Mouse (Mus musculus) left cerebral cortex, postnatal 14 days (tissue): ENCODE results near the gene D17Wsu92e. TPM values are rescaled to one million over a fixed set of nuclear protein-coding genes. Genes with fewer than 3 reads are reported as not detected.

Source experiments
- DNase-seq, 2 experiments: peaks; one replicate each; pipeline ENCODE4 v3.0.0; 2021 to 2022; ENCODE audit warnings: low spot score in 2 of 2, mixed read lengths in 1 of 2
- intact Hi-C: fragments of 180-260 bp; cut with DNase I; formaldehyde crosslinking; loops from one replicate; pipeline ENCODE4 v1.15.1; 2025
- total RNA-seq, 2 experiments: library from RNA; stranded (reverse); gene quantifications; 2 replicates each; pipeline ENCODE4 v1.2.3; 2021

Gene D17Wsu92e
- total RNA-seq, 2 experiments from 2014 or later = 136 to 137 TPM

DNA sequence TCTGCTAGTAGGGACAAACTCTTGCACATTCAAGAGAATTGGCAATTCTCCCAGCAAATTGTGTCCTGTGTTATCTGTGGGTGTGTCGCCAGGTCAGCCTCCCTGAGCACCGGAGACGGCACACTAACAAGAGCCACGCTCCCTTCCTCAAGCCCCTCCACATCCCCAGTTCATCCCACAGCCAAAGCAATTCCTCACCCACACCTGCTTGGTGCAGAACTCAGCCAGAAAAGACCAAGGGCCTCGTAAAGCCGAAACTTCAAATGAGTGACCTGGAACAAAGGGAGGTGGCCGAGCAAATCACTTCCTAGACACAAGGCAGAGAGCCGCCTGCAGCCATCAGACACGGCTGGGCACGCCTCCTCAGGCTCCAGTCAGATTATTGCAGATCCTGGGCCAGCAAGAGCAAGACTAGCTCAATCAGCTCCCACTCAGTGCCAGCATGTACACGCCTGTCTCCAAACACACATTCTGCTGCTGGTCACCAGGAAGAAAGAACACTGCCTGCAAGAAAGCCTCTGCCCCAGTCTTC lies 23.0 kb downstream of the D17Wsu92e start:
- intact Hi-C loops = no loop called here
- no peak for DNase-seq

DNA sequence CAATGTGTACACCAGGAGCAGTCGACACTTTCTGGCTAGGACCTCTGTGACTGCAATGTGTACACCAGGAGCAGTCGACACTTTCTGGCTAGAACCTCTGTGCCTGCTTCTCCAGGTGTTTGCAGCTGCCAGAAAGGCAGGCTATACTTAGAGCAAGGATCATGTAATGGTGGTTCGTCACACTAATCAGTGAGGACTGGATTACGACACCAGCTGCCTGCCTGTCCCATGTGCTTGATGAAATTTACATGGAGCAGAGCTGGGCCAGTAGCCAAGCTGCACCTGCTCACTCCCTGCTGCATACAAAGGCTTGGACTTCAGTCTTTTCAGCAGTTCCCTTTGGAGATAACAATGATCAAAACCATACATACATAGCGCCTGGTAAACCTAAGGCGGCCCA lies 23.7 kb downstream of the D17Wsu92e start:
- peak; percentile 34 to 61 for DNase-seq
- intact Hi-C loops = no loop called here

DNA sequence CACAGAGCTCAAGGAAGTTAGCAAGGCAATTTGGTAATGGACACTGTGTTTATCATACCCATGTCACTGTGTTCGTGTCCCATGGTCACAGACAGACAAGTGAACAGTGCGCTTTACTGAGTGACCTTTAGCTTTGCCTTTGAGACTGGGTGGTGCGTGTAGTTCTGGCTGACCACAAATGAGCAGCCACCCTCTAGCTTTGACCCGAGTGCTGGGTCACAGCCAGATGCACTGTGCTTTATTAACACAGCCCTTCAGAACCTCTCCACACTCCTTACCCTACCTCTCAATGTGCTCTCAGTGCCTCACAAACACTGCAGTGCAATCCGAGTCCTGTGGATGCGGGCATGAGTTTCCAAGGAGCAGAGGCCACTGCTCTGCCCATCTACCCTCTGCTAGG lies 27.3 kb downstream of the D17Wsu92e start:
- no peak for DNase-seq
- intact Hi-C loops = no loop called here

DNA sequence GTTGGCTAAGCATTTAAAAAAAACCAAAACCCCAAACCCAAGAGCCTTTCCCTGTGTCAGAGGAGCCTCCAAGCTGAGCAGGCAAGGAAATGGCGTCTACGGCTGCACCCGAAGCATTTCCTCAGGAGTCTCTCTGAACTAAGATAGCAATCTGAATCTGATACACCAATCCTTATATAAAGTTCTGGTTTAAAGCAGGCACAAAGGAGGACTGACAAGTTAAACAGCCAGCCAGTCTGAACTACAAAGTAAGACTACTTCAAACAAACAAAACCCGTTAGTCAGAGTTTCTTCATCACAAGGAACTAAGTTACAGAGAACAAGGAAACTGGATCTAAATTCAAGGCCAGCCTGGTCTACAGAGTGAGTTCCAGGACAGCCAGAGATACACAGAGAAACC lies 27.9 kb downstream of the D17Wsu92e start:
- intact Hi-C loops = no loop called here
- DNase-seq = no peak

DNA sequence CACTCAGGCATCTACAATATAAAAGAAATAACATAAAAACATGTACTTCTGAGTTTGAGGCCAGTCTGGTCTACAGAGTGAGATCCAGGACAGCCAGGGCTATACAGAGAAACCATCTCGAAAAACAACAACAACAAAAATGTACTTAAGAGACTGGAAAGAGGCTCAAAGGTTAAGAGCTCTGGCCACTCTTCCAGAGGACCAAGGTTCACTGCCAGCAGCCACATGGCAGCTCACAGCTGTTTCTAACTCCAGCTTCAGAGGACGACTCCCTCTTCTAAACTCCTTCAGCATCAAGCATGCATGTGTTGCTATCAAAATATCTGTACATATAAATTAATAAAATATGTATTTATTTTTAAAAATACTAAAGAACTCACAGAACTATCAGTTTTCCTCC lies 28.9 kb downstream of the D17Wsu92e start:
- no peak for DNase-seq
- intact Hi-C loops = no loop called here

DNA sequence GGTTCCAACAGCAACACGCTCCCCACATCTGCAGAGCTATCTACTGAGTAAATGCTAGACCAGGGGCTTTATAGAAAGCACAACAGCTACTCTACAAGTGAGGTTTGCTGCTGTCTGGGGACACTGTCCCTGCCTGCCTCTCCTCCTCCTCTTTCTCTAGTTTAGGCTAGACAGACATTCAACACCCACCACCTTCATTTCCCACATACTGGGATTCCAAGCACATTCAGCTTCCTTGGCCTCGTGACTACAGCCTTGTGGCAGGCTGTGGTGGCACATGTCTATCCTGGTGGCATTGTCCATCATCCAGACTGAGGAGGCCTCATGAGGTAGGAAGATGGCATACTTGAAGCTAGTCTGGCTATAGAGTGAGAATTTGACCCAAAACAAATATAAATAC lies 29.5 kb downstream of the D17Wsu92e start:
- intact Hi-C loops = no loop called here
- DNase-seq = peak in 1 of 2 experiments; percentile 47

DNA sequence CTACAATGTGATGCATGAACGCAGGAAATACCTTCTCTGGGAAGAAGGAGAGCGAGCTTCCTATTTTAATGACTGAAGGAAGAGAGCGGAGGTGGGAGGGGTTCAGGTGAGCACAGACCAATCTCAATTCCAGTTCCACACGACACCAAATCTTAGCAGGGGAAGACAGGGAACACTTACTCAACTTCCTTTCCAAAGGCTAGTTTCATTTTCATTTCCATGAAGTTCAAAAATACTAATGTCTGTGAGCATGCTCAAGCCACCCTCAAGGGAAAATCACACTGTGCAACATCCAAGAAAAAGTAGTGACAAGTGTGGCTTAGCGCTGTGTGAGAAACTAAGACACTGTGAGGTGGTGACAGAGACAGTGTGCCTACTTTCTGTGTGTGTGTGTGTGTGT lies 30.4 kb downstream of the D17Wsu92e start:
- intact Hi-C loops = no loop called here
- DNase-seq = no peak

DNA sequence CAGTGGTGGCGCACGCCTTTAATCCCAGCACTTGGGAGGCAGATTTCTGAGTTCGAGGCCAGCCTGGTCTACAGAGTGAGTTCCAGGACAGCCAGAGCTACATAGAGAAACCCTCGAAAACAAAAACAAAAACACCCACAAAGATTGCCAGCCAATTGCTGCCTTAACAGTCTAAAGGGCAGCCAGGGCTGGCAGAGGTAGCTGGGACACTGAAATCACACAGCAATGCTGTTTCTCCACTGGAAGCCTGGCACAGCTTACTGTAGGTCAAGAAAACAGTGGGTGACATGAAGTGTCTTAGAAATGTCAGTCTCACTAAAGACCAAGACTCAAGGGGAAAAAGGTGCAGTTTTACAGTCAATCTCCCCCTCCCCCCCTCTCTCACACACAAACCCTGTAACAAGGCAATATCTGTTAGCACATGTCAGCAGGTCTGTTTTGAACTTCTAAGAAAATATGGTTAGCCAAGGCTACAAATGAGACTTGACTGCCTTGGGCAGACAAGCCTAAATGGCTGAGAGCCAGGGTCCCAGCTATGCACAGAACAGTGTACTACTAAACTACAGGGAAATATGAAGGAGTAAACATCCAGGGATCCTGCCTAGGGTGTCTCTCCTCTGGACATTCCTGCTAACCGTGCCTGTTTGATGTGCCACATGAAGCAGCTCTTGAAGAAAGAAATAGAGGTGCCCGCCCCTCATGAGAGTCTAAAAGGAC lies 31.8 kb downstream of the D17Wsu92e start:
- DNase-seq = no peak
- intact Hi-C loops = no loop called here

DNA sequence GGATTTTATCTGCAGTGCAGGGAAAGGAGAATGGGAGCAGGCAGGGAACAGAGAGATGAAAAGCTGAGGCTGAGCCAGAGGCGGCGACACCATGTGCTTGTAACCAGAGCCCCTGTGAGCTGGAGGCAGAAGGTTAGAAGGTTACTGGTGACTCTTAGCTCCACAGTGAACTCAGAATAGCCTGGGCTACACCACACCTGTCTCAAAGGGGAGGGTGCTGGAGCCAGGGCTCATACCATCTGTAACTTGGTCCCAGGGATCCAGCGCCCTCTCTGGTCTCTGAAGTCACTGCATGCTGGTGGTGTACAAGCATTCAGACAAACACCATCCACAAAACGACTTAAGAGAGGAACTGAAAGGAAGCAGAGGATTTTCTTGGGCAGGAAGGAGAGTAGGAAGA lies 36.9 kb downstream of the D17Wsu92e start:
- intact Hi-C loops = no loop called here
- no peak for DNase-seq

DNA sequence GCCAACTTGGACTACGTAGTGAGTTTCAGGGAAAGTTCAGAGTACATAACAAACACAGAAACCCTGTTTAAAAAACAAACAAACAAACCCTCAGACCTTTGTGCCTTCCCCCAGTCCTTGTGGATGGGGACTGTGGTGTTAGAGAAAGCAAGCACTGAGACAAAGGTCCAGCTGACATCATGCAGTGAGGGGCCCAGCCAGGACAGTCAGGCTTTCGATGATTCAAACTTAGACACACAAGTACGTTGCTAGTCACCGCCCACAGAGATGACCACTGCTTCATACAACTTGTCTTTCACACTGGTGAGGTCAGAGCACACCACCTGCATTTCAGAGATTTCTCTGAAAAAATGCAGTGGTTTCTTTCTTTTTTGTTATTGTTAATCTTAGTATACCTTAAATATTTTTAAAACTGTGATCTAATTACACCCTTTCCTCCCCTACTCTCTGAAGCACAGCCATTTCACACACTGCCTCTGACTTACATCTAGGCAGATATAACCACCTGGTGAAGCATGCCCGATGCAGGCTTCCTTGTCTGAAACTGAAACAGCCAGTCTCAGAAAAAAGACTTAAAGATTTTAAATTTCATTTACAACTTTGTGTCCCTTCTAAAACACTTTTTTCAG lies 39.3 kb downstream of the D17Wsu92e start:
- DNase-seq = no peak
- intact Hi-C loops = no loop called here

DNA sequence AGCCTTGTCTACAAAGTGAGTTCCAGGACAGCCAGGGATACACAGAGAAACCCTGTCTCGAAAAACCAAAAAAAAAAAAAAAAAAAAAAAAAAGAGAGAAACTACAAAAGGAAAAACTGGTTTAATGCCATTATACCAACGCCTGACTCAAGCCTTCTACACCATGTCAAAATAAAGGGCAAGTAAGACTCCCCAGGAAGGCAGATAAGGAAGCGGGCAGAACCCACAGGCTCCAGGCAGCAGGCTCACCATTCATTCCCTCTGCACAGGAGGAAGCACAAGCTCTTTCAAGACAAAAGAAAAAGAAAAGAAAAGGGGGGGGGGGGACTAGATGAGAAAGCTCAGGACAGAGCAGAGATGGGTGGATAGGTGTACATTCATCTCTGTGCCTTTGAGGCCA lies 40.7 kb downstream of the D17Wsu92e start:
- DNase-seq = no peak
- intact Hi-C loops = no loop called here

DNA sequence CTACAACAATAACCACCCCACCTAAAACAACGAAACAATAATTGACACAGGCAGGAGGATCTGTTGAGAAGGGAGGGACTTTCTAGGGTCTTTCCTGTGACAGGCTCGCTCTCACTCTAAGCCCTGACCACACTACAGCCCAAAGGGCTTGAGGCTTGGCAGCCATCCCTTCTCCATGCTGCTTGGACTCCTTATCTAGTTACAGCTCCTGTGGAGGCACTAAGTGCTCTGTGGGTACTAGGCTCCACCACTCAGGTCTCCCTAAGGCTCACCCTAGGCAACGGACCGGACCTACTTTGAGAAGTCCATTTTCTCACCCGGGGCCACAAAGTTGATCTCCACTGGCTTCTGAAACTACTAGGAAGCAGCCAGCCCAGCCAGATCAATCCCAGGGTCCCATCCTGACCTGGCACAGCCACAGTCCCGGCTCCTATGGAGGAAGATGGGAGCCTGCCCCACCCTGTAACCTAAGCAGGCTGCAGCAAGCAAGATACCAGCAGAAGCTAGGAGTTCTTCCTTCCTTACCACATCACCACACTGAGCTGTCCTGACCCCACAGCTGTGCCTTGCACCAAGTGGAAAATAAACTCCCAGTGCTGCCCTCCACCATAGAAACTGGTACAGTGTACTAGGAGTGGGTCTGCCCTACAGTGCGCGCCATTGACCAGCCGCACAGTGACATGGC lies 41.6 kb downstream of the D17Wsu92e start:
- DNase-seq = no peak
- intact Hi-C loops = no loop called here

DNA sequence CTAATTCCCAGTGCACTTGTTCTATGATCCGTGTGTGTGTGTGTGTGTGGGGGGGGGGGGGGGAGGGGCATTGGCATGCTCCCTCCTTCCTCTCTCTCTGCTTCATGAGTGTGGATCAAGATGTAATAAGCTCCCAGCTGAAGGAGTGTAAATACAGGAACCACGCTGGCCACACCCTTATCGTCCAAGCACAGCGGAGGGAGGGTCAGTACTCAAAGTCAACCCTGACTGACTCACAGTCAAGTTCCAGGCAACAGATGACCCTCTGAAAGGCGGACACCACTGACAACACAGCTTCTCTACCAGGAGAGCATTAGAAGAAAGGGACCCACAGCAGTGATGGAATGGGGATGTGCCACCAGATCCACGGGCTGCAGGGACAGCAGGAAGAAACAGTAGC lies 42.6 kb downstream of the D17Wsu92e start:
- no peak for DNase-seq
- intact Hi-C loops = no loop called here

DNA sequence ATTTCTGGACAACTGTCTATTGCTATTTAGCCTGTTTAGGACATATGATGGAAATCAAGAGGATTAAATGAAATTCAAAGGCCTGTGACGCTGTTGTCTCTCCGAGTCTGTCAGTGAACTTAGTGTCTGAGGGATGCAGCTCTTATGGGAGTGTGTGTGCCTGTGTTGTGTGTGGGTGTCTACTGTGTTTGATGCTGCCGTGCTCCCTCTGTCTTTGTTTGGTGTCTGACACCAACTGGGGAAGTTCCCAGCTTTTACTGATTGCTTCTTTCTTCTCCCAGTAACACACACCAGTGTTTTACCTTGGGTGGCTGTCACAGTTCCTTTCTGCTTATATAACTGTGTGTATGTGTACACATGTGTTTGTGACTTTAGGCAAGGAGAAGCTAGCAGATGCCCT lies 46.2 kb downstream of the D17Wsu92e start:
- DNase-seq = no peak
- intact Hi-C loops = no loop called here

DNA sequence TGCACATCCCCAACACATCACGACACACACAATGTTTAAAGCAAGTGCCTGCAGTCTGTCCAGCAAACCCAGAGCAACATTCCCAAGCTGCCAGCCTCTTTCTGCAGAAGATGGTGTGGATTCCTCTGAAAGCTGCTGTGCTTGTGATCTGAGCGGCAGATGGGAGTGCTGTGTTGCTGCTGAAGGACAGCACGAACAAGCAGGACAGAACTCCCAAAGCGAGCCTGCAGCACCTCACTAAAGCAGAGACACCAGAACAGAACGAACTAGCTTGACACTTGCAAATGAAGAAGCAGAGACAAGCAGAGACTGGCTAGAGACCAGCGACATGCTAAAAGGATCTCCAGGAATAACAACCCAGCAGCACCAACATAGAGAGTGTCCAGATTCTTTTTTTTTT lies 48.8 kb downstream of the D17Wsu92e start:
- peak in 1 of 2 experiments; percentile 27 for DNase-seq
- intact Hi-C loops = no loop called here

DNA sequence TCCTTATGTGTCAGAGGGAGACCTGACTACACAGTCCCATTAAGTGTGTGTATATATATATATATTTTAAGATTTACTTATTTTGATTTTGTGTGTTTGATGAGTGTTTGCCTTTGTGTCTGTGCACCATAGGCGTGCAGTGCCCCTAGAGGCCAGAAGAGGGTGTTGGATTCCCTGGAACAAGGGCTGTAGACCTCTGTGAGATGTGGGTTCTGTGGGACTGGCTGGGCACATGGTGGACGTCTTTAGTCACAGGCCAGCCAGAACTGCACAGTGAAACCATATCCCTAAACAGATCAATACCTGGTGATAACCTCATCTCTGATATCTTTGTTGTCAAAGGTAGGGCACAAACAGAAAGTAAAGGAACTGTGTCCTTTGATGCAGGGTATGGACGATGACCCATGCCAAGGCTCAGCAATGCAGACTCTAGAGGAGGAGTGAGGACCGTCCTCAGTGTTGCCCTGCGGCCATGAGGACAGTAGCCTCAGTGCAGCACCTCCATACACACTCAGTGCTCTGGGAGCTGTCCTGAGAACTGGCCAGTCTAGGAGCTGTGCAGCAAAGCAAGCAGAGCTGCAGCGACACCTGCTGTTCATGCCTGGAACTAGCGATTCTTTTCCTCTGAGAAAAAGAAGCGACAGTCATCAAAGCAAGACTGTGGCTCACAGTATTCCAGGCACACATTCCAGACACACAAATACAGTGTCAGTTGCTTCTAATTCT lies 51.5 kb downstream of the D17Wsu92e start:
- intact Hi-C loops = loop anchor here (10.0 kb wide), 1 partner anchor 204 kb away; the partner anchor contains the start of gene AI413582
- DNase-seq = peak; percentile 79 to 87

DNA sequence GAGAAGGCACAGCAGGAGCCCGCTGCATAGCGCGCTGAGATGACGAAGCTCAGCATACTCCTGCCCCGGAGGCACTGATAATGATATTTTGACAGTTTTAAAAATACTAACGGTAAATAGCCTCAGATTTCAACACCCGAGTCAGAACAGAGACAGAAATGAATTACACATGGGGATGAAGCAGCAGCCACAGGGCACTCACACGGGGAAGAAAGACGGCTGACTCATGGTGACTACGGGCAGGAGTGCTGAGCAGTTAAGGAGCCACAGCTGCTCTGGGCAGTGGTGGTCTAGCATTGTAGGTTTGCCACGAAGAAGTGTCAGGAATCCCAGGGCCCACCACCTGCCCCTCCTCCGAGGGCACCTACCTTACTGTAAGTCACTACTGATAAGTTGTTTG lies 52.9 kb downstream of the D17Wsu92e start:
- intact Hi-C loops = loop anchor here (10.0 kb wide), 1 partner anchor 203 kb away; the partner anchor contains the start of gene AI413582
- DNase-seq = no peak

DNA sequence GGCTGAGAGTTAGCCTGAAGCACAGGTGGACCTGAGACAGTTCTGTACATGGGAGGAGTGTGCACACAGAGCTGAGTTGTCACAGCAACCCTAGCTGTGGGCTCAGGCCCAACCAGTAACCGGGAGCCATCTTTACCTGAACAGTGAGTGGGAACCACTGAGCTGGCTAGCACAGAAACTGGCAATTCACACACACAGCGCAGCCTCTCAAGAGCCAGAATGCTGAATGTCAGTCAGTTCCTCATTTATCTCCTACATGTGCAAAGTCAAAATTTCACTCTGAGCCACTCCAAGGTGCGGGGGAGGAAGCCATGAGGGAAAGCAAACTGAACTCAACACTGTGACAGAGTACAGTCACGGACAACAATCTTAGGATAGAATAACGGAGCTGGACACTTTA lies 53.3 kb downstream of the D17Wsu92e start:
- peak; percentile 16 to 70 for DNase-seq
- intact Hi-C loops = loop anchor here (10.0 kb wide), 1 partner anchor 202 kb away; the partner anchor contains the start of gene AI413582

DNA sequence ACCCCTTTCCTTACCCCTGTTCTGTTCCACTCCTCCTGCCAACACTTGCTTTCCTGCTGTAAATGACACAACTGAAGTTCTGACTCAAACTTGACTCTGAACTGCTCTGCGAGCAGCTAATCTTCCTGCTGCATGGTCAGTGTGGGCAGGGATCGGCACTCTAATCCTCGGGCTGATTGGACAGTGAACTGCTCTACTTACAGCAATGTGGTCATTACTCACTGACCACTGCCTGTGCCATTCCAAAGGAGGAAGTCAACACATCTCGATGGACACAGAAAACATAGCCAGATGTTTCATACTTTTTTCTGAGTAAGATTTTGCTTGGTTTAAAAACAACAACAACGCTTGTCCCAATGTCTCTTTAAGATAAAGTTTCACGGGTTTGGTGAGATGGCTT lies 55.4 kb downstream of the D17Wsu92e start:
- intact Hi-C loops = loop anchor here (10.0 kb wide), 1 partner anchor 200 kb away; the partner anchor contains the start of gene AI413582
- DNase-seq = no peak

DNA sequence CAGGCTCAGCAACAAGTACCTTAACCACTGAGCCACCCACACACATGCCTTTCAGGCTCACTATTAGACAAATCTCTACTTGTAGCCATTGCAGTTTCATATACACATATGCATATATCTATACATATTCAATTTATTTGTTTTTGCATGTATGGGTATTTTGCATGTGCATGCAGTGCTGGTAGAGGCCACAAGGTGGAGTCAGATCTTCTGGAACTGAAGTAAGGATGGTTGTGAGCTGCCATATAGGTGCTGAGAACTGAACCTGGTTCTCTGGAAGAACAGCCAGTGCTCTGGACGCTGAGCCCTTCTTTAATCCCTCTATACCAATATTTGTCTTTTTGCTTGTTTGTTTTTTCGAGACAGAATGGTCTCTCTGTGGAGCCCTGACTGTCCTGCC lies 56.0 kb downstream of the D17Wsu92e start:
- DNase-seq = no peak
- intact Hi-C loops = loop anchor here (5.0 to 10.0 kb wide), 3 partner anchors 47 to 200 kb away; partner anchors contain the start of gene AI413582
